Mouse (Mus musculus): ENCODE data around the gene Ankrd24. TPM values are rescaled to one million over a fixed set of nuclear protein-coding genes. Genes with fewer than 3 reads are reported as not detected.
"Not testable (repeated sequence)": the region's sequence is repeated elsewhere in the genome, so short reads cannot be mapped to it uniquely, and the experiment has no call there.

Ankrd24 gene
- polyA plus RNA-seq, 1 experiment: 40.5 TPM

DNA sequence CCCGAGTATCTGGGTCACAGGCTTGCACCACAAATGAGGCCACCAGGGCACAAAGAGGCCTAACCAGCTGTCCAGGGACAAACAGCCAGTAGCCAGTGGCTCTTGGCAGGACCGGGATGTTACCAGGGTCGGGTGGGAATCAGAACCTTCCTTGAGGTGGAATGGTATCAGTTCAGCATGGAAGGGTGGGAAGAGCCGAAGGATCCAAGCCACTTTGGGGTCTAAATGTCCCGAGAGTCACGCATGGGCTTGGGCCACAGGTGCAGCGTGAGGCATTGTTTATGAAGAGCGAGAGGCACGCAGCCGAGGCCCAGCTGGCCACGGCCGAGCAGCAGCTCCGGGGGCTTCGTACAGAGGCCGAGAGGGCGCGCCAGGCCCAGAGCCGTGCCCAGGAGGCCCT, 16.4 kb downstream of the Ankrd24 start:
- no peak for DNase-seq (ENCODE audit: low read depth)

- no peak for DNase-seq (ENCODE audit: low read depth)
Observed at GRCm38 (mm10) chr10:81645391-81645790, 17.1 kb downstream of the Ankrd24 start.

GRCm38 (mm10) chr10:81646015-81646555, 17.7 kb downstream of the Ankrd24 start:
- no peak for DNase-seq (ENCODE audit: low read depth)

DNA sequence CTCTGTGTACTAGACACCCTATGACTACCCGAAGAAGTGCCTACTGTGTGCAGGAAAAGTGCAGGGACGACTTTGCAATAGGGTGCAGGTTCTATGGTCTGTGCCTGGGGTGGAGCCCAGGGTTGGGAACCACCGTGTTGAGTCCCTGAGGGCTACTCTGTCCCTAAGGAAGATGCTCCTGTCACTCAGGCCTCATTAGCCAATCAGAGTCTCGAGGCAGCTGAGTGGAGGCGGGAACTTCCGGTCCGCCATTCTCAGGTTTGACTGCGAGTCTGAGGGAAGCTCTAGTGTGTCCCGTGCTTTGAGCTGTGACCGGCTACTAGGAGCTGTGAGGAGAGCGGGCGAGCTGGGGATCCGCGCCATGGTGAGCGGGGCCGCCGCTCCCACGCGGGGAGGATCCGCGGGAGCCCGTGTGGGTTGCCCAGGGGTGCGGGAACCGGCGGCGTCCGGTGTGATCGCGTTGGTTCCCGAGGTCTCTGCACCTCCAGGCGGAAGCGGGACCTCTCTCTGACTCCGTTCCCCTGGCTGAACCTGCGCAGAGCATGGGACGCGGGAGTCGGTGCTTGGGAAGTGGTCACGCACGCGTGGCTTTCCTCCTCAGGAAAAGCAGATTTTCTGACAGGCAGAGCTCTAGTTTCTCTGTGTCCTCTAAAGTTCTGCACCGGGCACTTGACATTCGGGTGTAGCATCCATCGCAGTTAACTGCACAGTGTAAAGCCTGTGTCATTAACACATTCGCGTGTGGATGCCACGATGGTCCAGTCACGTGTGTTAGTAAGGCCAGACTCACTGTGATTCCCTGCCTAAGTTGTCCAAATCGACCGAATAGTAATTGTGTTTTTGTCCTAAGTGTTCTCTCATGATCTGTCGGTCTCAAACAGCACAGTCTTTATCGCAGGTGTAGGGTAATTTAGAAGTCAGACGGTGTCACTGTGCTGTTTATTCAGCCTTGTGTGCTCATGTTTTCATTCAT, 20.7 kb downstream of the Ankrd24 start, which contains the start of gene Gm10778:
Gene Gm10778, plus strand, starts transcription at position 257 of the 973 bp plus-strand sequence.
- DNase-seq (ENCODE audit: low read depth): not testable (repeated sequence)

- DNase-seq (ENCODE audit: low read depth): no peak
Observed at GRCm38 (mm10) chr10:81655178-81655577, 26.8 kb downstream of the Ankrd24 start.

- DNase-seq (ENCODE audit: low read depth): no peak
Observed at GRCm38 (mm10) chr10:81656174-81656573, 27.8 kb downstream of the Ankrd24 start.

- DNase-seq (ENCODE audit: low read depth): not testable (repeated sequence)
Observed at GRCm38 (mm10) chr10:81687114-81687513, 58.8 kb downstream of the Ankrd24 start.

Other genes with a start within 250 kb of the Ankrd24 start
- gene Dohh, start 244.1 kb upstream of the Ankrd24 start, polyA plus RNA-seq (2012; rRNA removed): 93.9 and 96.3 TPM in 2 replicates
- 3.3 and 4.2 TPM in 2 replicates for gene Gm48551, start 244.1 kb upstream of the Ankrd24 start, polyA plus RNA-seq (2012; rRNA removed)
- gene Gm48552, start 239.5 kb upstream of the Ankrd24 start, polyA plus RNA-seq (2012; rRNA removed): 3.1 and 5.6 TPM in 2 replicates
- gene Smim24, start 235.5 kb upstream of the Ankrd24 start, polyA plus RNA-seq (2012; rRNA removed): 28.6 and 32.6 TPM in 2 replicates
- 33.6 and 61.6 TPM in 2 replicates for gene Nfic, start 172.9 kb upstream of the Ankrd24 start, polyA plus RNA-seq (2012; rRNA removed)
- gene Celf5, start 145.8 kb upstream of the Ankrd24 start, polyA plus RNA-seq (2012; rRNA removed): 0.27 and 0.67 TPM in 2 replicates
- 115 and 131 TPM in 2 replicates for gene Ncln, start 132.1 kb upstream of the Ankrd24 start, polyA plus RNA-seq (2012; rRNA removed)
- 2.8 and 3.5 TPM in 2 replicates for gene S1pr4, start 128.4 kb upstream of the Ankrd24 start, polyA plus RNA-seq (2012; rRNA removed)
- 3.3 and 4.7 TPM in 2 replicates for gene Gna15, start 104.3 kb upstream of the Ankrd24 start, polyA plus RNA-seq (2012; rRNA removed)
- gene Gna11, start 83.3 kb upstream of the Ankrd24 start, polyA plus RNA-seq (2012; rRNA removed): 202 and 223 TPM in 2 replicates
- 651 and 877 TPM in 2 replicates for gene Aes, start 69.1 kb upstream of the Ankrd24 start, polyA plus RNA-seq (2012; rRNA removed)
- 75.0 and 107 TPM in 2 replicates for gene Tle2, start 54.0 kb upstream of the Ankrd24 start, polyA plus RNA-seq (2012; rRNA removed)
- 14.2 and 31.0 TPM in 2 replicates for gene Tle6, start 27.5 kb upstream of the Ankrd24 start, polyA plus RNA-seq (2012; rRNA removed)
- 1.2 and 1.7 TPM in 2 replicates for gene BC025920, start 22.3 kb upstream of the Ankrd24 start, polyA plus RNA-seq (2012; rRNA removed)
- gene Sirt6, start 743 bp upstream of the Ankrd24 start, polyA plus RNA-seq (2012; rRNA removed): 27.7 and 28.5 TPM in 2 replicates
- 0.36 and 0.60 TPM in 2 replicates for gene Gm10778, start 20.5 kb downstream of the Ankrd24 start, polyA plus RNA-seq (2012; rRNA removed)
- 0.76 and 1.2 TPM in 2 replicates for gene Zfp433, start 76.3 kb downstream of the Ankrd24 start, polyA plus RNA-seq (2012; rRNA removed)
- 0.52 and 0.57 TPM in 2 replicates for gene Gm3055, start 142.6 kb downstream of the Ankrd24 start, polyA plus RNA-seq (2012; rRNA removed)
- 0.05 TPM in 1 of 2 replicates, not detected in the other for gene Gm4767, start 183.6 kb downstream of the Ankrd24 start, polyA plus RNA-seq (2012; rRNA removed)
- gene Gm32687, start 235.4 kb downstream of the Ankrd24 start, polyA plus RNA-seq (2012; rRNA removed): 0.84 and 0.93 TPM in 2 replicates